In the genomic region with DNA sequence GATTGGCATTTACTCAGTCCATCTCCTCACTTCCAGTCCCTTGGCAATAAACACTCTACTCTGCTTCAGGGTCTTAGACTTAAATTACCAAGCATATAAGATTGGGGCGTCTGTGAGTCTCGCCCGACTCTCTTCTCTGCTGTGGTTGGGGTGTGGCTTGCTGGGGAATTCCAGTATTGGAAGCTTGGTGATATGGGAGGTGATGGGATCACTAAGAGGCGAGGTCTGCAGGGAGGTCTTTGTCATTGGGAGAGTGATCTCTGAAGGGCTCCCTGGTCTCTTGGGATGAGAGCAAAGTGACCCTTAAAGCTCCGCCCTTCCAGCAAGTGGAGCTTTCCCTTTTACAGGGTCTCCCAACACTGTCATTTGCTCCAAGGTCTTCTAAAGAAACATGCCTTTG, we compare ENCODE assay signal across 19 mouse cellular contexts. TPM values are rescaled to one million over a fixed set of nuclear protein-coding genes. Genes with fewer than 3 reads are reported as not detected.
A peak's percentile ranks its signal among the peaks of the same experiment; 100 is the strongest.
DNase-seq lines count a peak whose midpoint lies in the region; ATAC-seq and TF ChIP-seq lines count a peak whose summit lies in the region.
"Had no signal": no experiment of that assay in that cellular context is flagged by ENCODE, and none has a peak within 500 bp of the region (broad histone marks: within the 10 kb centered on the region; RNA-seq: fewer than 3 reads in every experiment).

No protein-coding gene starts in this region.

- WGBS in forebrain, embryonic 15.5 days, result 92% methylated on average over 5 of the region's 5 CpGs
- 92% methylated on average over 5 of the region's 5 CpGs for WGBS in forebrain, embryonic 16.5 days
- WGBS in stomach, embryonic 16.5 days, result 79% methylated on average over 5 of the region's 5 CpGs
- 69% methylated on average over 5 of the region's 5 CpGs for WGBS in stomach, postnatal 0 days
- 58% methylated on average over 5 of the region's 5 CpGs for WGBS in limb, embryonic 15.5 days
- 87% methylated on average over 5 of the region's 5 CpGs for WGBS in hindbrain, embryonic 13.5 days

- no peaks in the 10 kb centered on the region for H3K9me3 ChIP-seq in forebrain, embryonic 15.5 days
- H3K9me3 ChIP-seq in forebrain, embryonic 16.5 days (ENCODE audit: control insufficient read depth, low read length), result no peaks in the 10 kb centered on the region
- no peaks in the 10 kb centered on the region for H3K9me3 ChIP-seq in stomach, embryonic 16.5 days (replicated peaks; ENCODE audit: control insufficient read depth, low read length)
- H3K9me3 ChIP-seq in stomach, postnatal 0 days (ENCODE audit: control insufficient read depth, low read length), result no peaks in the 10 kb centered on the region
- no peaks in the 10 kb centered on the region for H3K9me3 ChIP-seq in limb, embryonic 15.5 days
- H3K9me3 ChIP-seq in hindbrain, embryonic 13.5 days, result no peaks in the 10 kb centered on the region
- H3K9me3 ChIP-seq: forebrain, embryonic 13.5 days; heart, embryonic 15.5 days; midbrain, embryonic 12.5 days had no signal

- no peak overlapping the region for H3K9ac ChIP-seq in forebrain, embryonic 15.5 days (replicated peaks)
- H3K9ac ChIP-seq in forebrain, embryonic 16.5 days (replicated peaks; ENCODE audit: low read depth, low read length), result no peak overlapping the region
- no peak overlapping the region for H3K9ac ChIP-seq in stomach, embryonic 16.5 days (ENCODE audit: low read length)
- no peak overlapping the region for H3K9ac ChIP-seq in stomach, postnatal 0 days (ENCODE audit: low read length)
- H3K9ac ChIP-seq in limb, embryonic 15.5 days, result no peak overlapping the region
- H3K9ac ChIP-seq in hindbrain, embryonic 13.5 days, result no peak overlapping the region
- H3K9ac ChIP-seq: forebrain, embryonic 13.5 days; heart, embryonic 15.5 days; midbrain, embryonic 12.5 days had no signal

- peaks cover 4% of the 10 kb centered on the region for H3K36me3 ChIP-seq in forebrain, embryonic 15.5 days
- H3K36me3 ChIP-seq in forebrain, embryonic 16.5 days (ENCODE audit: control insufficient read depth, insufficient read depth), result no peaks in the 10 kb centered on the region; the same call in 1 of the 2 replicates
- no peaks in the 10 kb centered on the region for H3K36me3 ChIP-seq in stomach, embryonic 16.5 days (ENCODE audit: control insufficient read depth, insufficient read depth, low read length)
- no peaks in the 10 kb centered on the region for H3K36me3 ChIP-seq in stomach, postnatal 0 days (ENCODE audit: control insufficient read depth, insufficient read depth, low read length)
- H3K36me3 ChIP-seq in limb, embryonic 15.5 days, result no peaks in the 10 kb centered on the region; the same call in 1 of the 2 replicates
- H3K36me3 ChIP-seq in hindbrain, embryonic 13.5 days, result peaks cover 16% of the 10 kb centered on the region; the same call in 1 of the 2 replicates
- H3K36me3 ChIP-seq: heart, embryonic 15.5 days had no signal

- H3K27me3 ChIP-seq in forebrain, embryonic 15.5 days, result no peaks in the 10 kb centered on the region
- H3K27me3 ChIP-seq in forebrain, embryonic 16.5 days (replicated peaks; ENCODE audit: control insufficient read depth, insufficient read depth, low read length), result no peaks in the 10 kb centered on the region
- H3K27me3 ChIP-seq in stomach, embryonic 16.5 days (ENCODE audit: control insufficient read depth, insufficient read depth, low read length), result no peaks in the 10 kb centered on the region
- H3K27me3 ChIP-seq in stomach, postnatal 0 days (ENCODE audit: control insufficient read depth, insufficient read depth, low read length), result no peaks in the 10 kb centered on the region
- no peaks in the 10 kb centered on the region for H3K27me3 ChIP-seq in limb, embryonic 15.5 days
- H3K27me3 ChIP-seq in hindbrain, embryonic 13.5 days, result no peaks in the 10 kb centered on the region
- H3K27me3 ChIP-seq: forebrain, embryonic 13.5 days; heart, embryonic 15.5 days; midbrain, embryonic 12.5 days had no signal

- H3K4me3 ChIP-seq in forebrain, embryonic 15.5 days, result no peak overlapping the region
- no peak overlapping the region for H3K4me3 ChIP-seq in forebrain, embryonic 16.5 days (replicated peaks; ENCODE audit: low read length)
- no peak overlapping the region for H3K4me3 ChIP-seq in stomach, embryonic 16.5 days (replicated peaks; ENCODE audit: low read length)
- no peak overlapping the region for H3K4me3 ChIP-seq in stomach, postnatal 0 days (ENCODE audit: low read depth, low read length)
- no peak overlapping the region for H3K4me3 ChIP-seq in limb, embryonic 15.5 days
- no peak overlapping the region for H3K4me3 ChIP-seq in hindbrain, embryonic 13.5 days
- H3K4me3 ChIP-seq: forebrain, embryonic 13.5 days; heart, embryonic 15.5 days; layer of hippocampus, adult 2 months; midbrain, embryonic 12.5 days had no signal

- no peak for ATAC-seq in forebrain, embryonic 15.5 days (replicated peaks)
- ATAC-seq in forebrain, embryonic 16.5 days, result no peak
- ATAC-seq in stomach, embryonic 16.5 days (ENCODE audit: insufficient read depth, low FRiP score), result no peak
- ATAC-seq in stomach, postnatal 0 days (ENCODE audit: low FRiP score, low TSS enrichment), result no peak
- ATAC-seq in limb, embryonic 15.5 days (ENCODE audit: insufficient number of reproducible peaks, low FRiP score, low TSS enrichment, low read depth), result no peak
- ATAC-seq in hindbrain, embryonic 13.5 days (ENCODE audit: low FRiP score), result no peak
- no peak for ATAC-seq in inflammation-experienced regulatory T-cells, adult 6 months
- ATAC-seq: forebrain, embryonic 13.5 days had no signal

- no peak for DNase-seq in stomach, postnatal 0 days (ENCODE audit: low spot score)
- DNase-seq in cerebellum, adult 8-10 months, result no peak
- DNase-seq: adrenal gland, postnatal 25 days; cerebellum, adult 2 months; heart, adult 11 months; kidney, postnatal 10 days; right cerebral cortex, postnatal 25 days; thymus, postnatal 4 days had no signal

- TF ChIP-seq EP300 in stomach, postnatal 0 days (optimal IDR thresholded peaks at IDR 0.05), result no peak

- peaks cover 53% of the 10 kb centered on the region for H3K4me1 ChIP-seq in forebrain, embryonic 15.5 days
- H3K4me1 ChIP-seq in forebrain, embryonic 16.5 days (replicated peaks; ENCODE audit: control insufficient read depth, insufficient read depth, low read length), result peaks cover 42% of the 10 kb centered on the region
- peaks cover 23% of the 10 kb centered on the region for H3K4me1 ChIP-seq in stomach, embryonic 16.5 days (ENCODE audit: control insufficient read depth, insufficient read depth, low read length)
- H3K4me1 ChIP-seq in stomach, postnatal 0 days (replicated peaks; ENCODE audit: control insufficient read depth, insufficient read depth), result no peaks in the 10 kb centered on the region
- H3K4me1 ChIP-seq in limb, embryonic 15.5 days, result peaks cover 58% of the 10 kb centered on the region
- peaks cover 19% of the 10 kb centered on the region for H3K4me1 ChIP-seq in hindbrain, embryonic 13.5 days (replicated peaks)

- no peak overlapping the region for H3K4me2 ChIP-seq in forebrain, embryonic 15.5 days (replicated peaks)
- H3K4me2 ChIP-seq in forebrain, embryonic 16.5 days (ENCODE audit: low read length), result no peak overlapping the region
- peak overlapping the region; percentile 28 for H3K4me2 ChIP-seq in stomach, embryonic 16.5 days (ENCODE audit: low read depth, low read length)
- H3K4me2 ChIP-seq in stomach, postnatal 0 days (replicated peaks; ENCODE audit: low read depth), result no peak overlapping the region
- no peak overlapping the region for H3K4me2 ChIP-seq in limb, embryonic 15.5 days
- no peak overlapping the region for H3K4me2 ChIP-seq in hindbrain, embryonic 13.5 days
- H3K4me2 ChIP-seq: forebrain, embryonic 13.5 days; midbrain, embryonic 12.5 days had no signal

- peak overlapping the region; percentile 60; the same call in 1 of the 2 replicates for H3K27ac ChIP-seq in forebrain, embryonic 15.5 days (replicated peaks)
- H3K27ac ChIP-seq in forebrain, embryonic 16.5 days (ENCODE audit: low read length), result no peak overlapping the region
- peak overlapping the region; percentile 1; the same call in 1 of the 2 replicates for H3K27ac ChIP-seq in stomach, embryonic 16.5 days (ENCODE audit: low read length)
- H3K27ac ChIP-seq in stomach, postnatal 0 days (replicated peaks), result no peak overlapping the region
- H3K27ac ChIP-seq in limb, embryonic 15.5 days, result 0 out of 2 replicates have a peak overlapping the region, but pooled peaks have one; percentile 40
- no peak overlapping the region for H3K27ac ChIP-seq in hindbrain, embryonic 13.5 days
- H3K27ac ChIP-seq: forebrain, embryonic 13.5 days; layer of hippocampus, adult 2 months; macrophage; midbrain, embryonic 12.5 days had no signal

- TF ChIP-seq CTCF in stomach, postnatal 0 days (IDR thresholded peaks at IDR 0.05; ENCODE audit: low read depth), result no peak

RNA-seq across cellular contexts. Expression of gene Rai14, which starts 23.5 kb away (rescaled TPM):
- 37.4 and 38.2 TPM in 2 replicates for polyA plus RNA-seq in forebrain, embryonic 15.5 days (2015; fragmentation: Nextera tagmentation; extraction: Ambion mirVana)
- 33.3 and 40.0 TPM in 2 replicates for polyA plus RNA-seq in forebrain, embryonic 16.5 days (2015; fragmentation: Nextera tagmentation; extraction: Ambion mirVana)
- polyA plus RNA-seq in stomach, embryonic 16.5 days (2015; fragmentation: Nextera tagmentation; extraction: Ambion mirVana), result 21.3 and 21.6 TPM in 2 replicates
- 8.0 and 8.7 TPM in 2 replicates for polyA plus RNA-seq in stomach, postnatal 0 days (2015; fragmentation: Nextera tagmentation; extraction: Ambion mirVana)
- polyA plus RNA-seq in limb, embryonic 15.5 days (2015; fragmentation: Nextera tagmentation; extraction: Ambion mirVana), result 48.2 and 56.9 TPM in 2 replicates
- polyA plus RNA-seq in hindbrain, embryonic 13.5 days (2015; fragmentation: Nextera tagmentation; extraction: Ambion mirVana), result 19.1 and 26.4 TPM in 2 replicates
- 1 to 10 TPM in 2 of 3 experiments, under 1 TPM in 1; 0.56 to 6.8 (median 1.9) TPM for polyA plus RNA-seq in inflammation-experienced regulatory T-cells, adult 6 months (2017; shearing (Covaris generic))

Comparison
In these comparisons a context has a peak if more than half of its experiments do, and no peak if none do; other contexts are left out.
1. H3K27ac ChIP-seq: peak in forebrain, embryonic 15.5 days (single experiment), stomach, embryonic 16.5 days (single experiment) and limb, embryonic 15.5 days (single experiment); none in forebrain, embryonic 16.5 days (single experiment), stomach, postnatal 0 days (single experiment) and hindbrain, embryonic 13.5 days (single experiment).